Mouse (Mus musculus) kidney, adult 2 months (tissue): Measurements from ENCODE around the gene Popdc3. TPM values are rescaled to one million over a fixed set of nuclear protein-coding genes. Genes with fewer than 3 reads are reported as not detected.
A peak's percentile ranks its signal among the peaks of the same experiment; 100 is the strongest.

Experiments used
- DNase-seq: peaks from one replicate; pipeline ENCODE4 v3.0.0; 2021
- H3K27ac ChIP-seq: fragments of 200-500 bp; 2 replicates; pipeline ENCODE4 v1.5.1; 2012; ENCODE audit warnings: low read depth, low read length, control low read depth, inconsistent platforms; ENCODE audit not compliant: insufficient read depth
- H3K27me3 ChIP-seq: fragments of 200-500 bp; replicated peaks from 2 replicates; pipeline ENCODE4 v1.6.1; 2012; ENCODE audit warnings: mild to moderate bottlenecking, moderate library complexity, low read length, inconsistent platforms; ENCODE audit not compliant: control insufficient read depth, insufficient read depth
- H3K36me3 ChIP-seq: fragments of 200-500 bp; 2 replicates; pipeline ENCODE4 v1.6.1; 2012; ENCODE audit warnings: mild to moderate bottlenecking, moderate library complexity, low read length, inconsistent platforms; ENCODE audit not compliant: control insufficient read depth, insufficient read depth
- H3K4me1 ChIP-seq: fragments of 200-500 bp; 2 replicates; pipeline ENCODE4 v1.6.1; 2011; ENCODE audit warnings: low read length; ENCODE audit not compliant: control insufficient read depth, insufficient read depth
- H3K4me3 ChIP-seq: fragments of 200-500 bp; 2 replicates; pipeline ENCODE4 v1.5.1; 2011; ENCODE audit warnings: mild to moderate bottlenecking, low read depth, low read length, control low read depth; ENCODE audit not compliant: insufficient read depth
- CTCF ChIP-seq: fragments of 200-500 bp; conservative IDR thresholded peaks from 2 replicates; pipeline ENCODE4 v1.5.1; 2011; ENCODE audit warnings: low read depth, mild to moderate bottlenecking, control low read depth, low read length, moderate library complexity, mixed read lengths; ENCODE audit not compliant: insufficient read depth, insufficient read length
- POLR2A ChIP-seq: fragments of 200-500 bp; IDR thresholded peaks from one replicate; pipeline ENCODE4 v1.6.1; 2011; ENCODE audit warnings: low read depth, low read length, control low read depth
- WGBS: fragments of 180-500 bp; shearing (Covaris S2); methylation state at CpG from one replicate; pipeline ENCODE4 v1.1.7; 2018; 5-methylcytosine and 5-hydroxymethylcytosine counted together
- polyA plus RNA-seq: library from polyadenylated mRNA; depleted of rRNA; stranded (reverse); fragments of >200 nt; gene quantifications from 2 replicates; pipeline ENCODE4 v1.2.3, GENCODE M21; 2012

The Popdc3 gene
- polyA plus RNA-seq, 1 experiment, result 0.41 TPM

GRCm38 (mm10) chr10:45260477-45260876, 82.6 kb downstream of the Popdc3 start:
- Histone ChIP-seq H3K27me3 (no peaks in the 10 kb centered on the region), H3K4me3 (no peak overlapping the region), H3K27ac (no peak overlapping the region), H3K36me3 (no peaks in the 10 kb centered on the region), H3K4me1 (no peaks in the 10 kb centered on the region)
- 60% methylated on average over 1 of the region's 1 CpGs for WGBS
- DNase-seq, result no peak
- TF ChIP-seq POLR2A, result no peak
- no peak for TF ChIP-seq CTCF

GRCm38 (mm10) chr10:45262126-45262525, 84.2 kb downstream of the Popdc3 start:
- Histone ChIP-seq H3K27ac (no peak overlapping the region), H3K4me1 (no peaks in the 10 kb centered on the region), H3K4me3 (no peak overlapping the region), H3K27me3 (no peaks in the 10 kb centered on the region), H3K36me3 (no peaks in the 10 kb centered on the region)
- DNase-seq, result no peak
- TF ChIP-seq POLR2A, result no peak
- TF ChIP-seq CTCF, result no peak
- WGBS, result 82% methylated on average over 3 of the region's 3 CpGs

GRCm38 (mm10) chr10:45276499-45276898, 98.6 kb downstream of the Popdc3 start:
- Histone ChIP-seq H3K36me3 (no peaks in the 10 kb centered on the region), H3K4me3 (no peak overlapping the region), H3K27ac (no peak overlapping the region), H3K27me3 (no peaks in the 10 kb centered on the region; the same call in 1 of the 2 replicates), H3K4me1 (no peaks in the 10 kb centered on the region)
- WGBS, result 26% methylated on average over 3 of the region's 3 CpGs
- TF ChIP-seq CTCF, result no peak
- no peak for TF ChIP-seq POLR2A
- no peak for DNase-seq

GRCm38 (mm10) chr10:45276995-45277394, 99.1 kb downstream of the Popdc3 start:
- Histone ChIP-seq H3K36me3 (no peaks in the 10 kb centered on the region), H3K27me3 (no peaks in the 10 kb centered on the region), H3K4me1 (no peaks in the 10 kb centered on the region), H3K4me3 (no peak overlapping the region), H3K27ac (no peak overlapping the region)
- no peak for DNase-seq
- TF ChIP-seq CTCF, result no peak
- TF ChIP-seq POLR2A, result no peak
- 83% methylated on average over 5 of the region's 5 CpGs for WGBS

- Histone ChIP-seq H3K27me3 (peaks cover 2% of the 10 kb centered on the region; the same call in 1 of the 2 replicates), H3K27ac (no peak overlapping the region), H3K4me1 (no peaks in the 10 kb centered on the region), H3K4me3 (no peak overlapping the region), H3K36me3 (no peaks in the 10 kb centered on the region)
- TF ChIP-seq POLR2A (no peak), CTCF (no peak)
- 78% methylated on average over 5 of the region's 5 CpGs for WGBS
- DNase-seq, result no peak
These were observed 107.8 kb downstream of the Popdc3 start for GRCm38 (mm10) chr10:45285651-45286050.

- H3K27ac ChIP-seq, result no peak overlapping the region
- no peaks in the 10 kb centered on the region for H3K4me1 ChIP-seq
- 47% methylated on average over 7 of the region's 7 CpGs for WGBS
- no peak overlapping the region for H3K4me3 ChIP-seq
- no peak for DNase-seq
- no peaks in the 10 kb centered on the region for H3K36me3 ChIP-seq
- TF ChIP-seq CTCF (no peak), POLR2A (no peak)
- H3K27me3 ChIP-seq, result peaks cover 2% of the 10 kb centered on the region; the same call in 1 of the 2 replicates
These were observed 110.5 kb downstream of the Popdc3 start for GRCm38 (mm10) chr10:45288351-45288750.

GRCm38 (mm10) chr10:45289218-45290105, 111.6 kb downstream of the Popdc3 start:
- peak overlapping the region; percentile 27; the same call in 1 of the 2 replicates for H3K4me3 ChIP-seq
- WGBS, result 2% methylated on average over 71 of the region's 71 CpGs

More at GRCm38 (mm10) chr10:45289218-45290105, 111.6 kb downstream of the Popdc3 start:
- TF ChIP-seq POLR2A (no peak), CTCF (no peak)
- Histone ChIP-seq H3K36me3 (no peaks in the 10 kb centered on the region), H3K4me1 (no peaks in the 10 kb centered on the region), H3K27me3 (peaks cover 2% of the 10 kb centered on the region; the same call in 1 of the 2 replicates), H3K27ac (no peak overlapping the region)
- DNase-seq, result no peak
